Mouse (Mus musculus): ENCODE measurements around the gene Bloc1s3. TPM values are rescaled to one million over a fixed set of nuclear protein-coding genes. Genes with fewer than 3 reads are reported as not detected.
A peak's percentile ranks its signal among the peaks of the same experiment; 100 is the strongest.

Bloc1s3 gene
- polyA plus RNA-seq, 1 experiment from 2014 or later = 3.2 TPM

DNA sequence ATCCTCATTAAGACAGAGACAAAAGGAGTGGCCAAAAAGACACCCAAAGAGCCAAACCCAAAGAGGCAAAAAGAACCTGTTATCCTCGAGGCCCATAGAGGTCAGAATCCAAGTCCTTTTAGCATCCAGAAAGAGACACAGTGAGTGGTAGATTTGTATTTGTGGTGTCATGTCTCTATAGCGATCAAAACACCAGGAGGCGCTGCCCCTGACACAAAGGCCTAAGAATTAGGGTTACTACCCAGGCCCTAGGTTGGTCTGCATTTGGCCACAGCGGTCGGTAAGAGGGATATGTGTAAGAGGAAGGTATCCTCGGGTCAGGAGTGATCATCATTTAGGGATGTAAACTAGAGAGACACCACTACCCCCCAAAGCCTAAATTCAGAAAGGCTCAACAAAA lies 1.8 kb downstream of the Bloc1s3 start:
- H3K4me1 ChIP-seq (replicated peaks; ENCODE audit: control insufficient read depth, insufficient read depth) = peaks cover 5% of the 10 kb centered on the region; the same call in 1 of the 2 replicates
- no peak overlapping the region for H3K4me2 ChIP-seq (replicated peaks; ENCODE audit: low read depth)
- WGBS = 49% methylated on average over 6 of the region's 6 CpGs
- DNase-seq (ENCODE audit: low spot score) (no peak), ATAC-seq (ENCODE audit: low FRiP score, low TSS enrichment) (no peak)
- H3K36me3 ChIP-seq (ENCODE audit: control insufficient read depth, insufficient read depth, low read length) = no peaks in the 10 kb centered on the region
- no peak overlapping the region for H3K4me3 ChIP-seq (ENCODE audit: low read depth, low read length)
- no peaks in the 10 kb centered on the region for H3K27me3 ChIP-seq (ENCODE audit: control insufficient read depth, insufficient read depth, low read length)
- H3K27ac ChIP-seq (replicated peaks) = no peak overlapping the region
- TF ChIP-seq CTCF (IDR thresholded peaks at IDR 0.05; ENCODE audit: low read depth) (peak; percentile 60), EP300 (optimal IDR thresholded peaks at IDR 0.05) (no peak)
- no peaks in the 10 kb centered on the region for H3K9me3 ChIP-seq (ENCODE audit: control insufficient read depth, low read length)
- H3K9ac ChIP-seq (ENCODE audit: low read length) = no peak overlapping the region

DNA sequence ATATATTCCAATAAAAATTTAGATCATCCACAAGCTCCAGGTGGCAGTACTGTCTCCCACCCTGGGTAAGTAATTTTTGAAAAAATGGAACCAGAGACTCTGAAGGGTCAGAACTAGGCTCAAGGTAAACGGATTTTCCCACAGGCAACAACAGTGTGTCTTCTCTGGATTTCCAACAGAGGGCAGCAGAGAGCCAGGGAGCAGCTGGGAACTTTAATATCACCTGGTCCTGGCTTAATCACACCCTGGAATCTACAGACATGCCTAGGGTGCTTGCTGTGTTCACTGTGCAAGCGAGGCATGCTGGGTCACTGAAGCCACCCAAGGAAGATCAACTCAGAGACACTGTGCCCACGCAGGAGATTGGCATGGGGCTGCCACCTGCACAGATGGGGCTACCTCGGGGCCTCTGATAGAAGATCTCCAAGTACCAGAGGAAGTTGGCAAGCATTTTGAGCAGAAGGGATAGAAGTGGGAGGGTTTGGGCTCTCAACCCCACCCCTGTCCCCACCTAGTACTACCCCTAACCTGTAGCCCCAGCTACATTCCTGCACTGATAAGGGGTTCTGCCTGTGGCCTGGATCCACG lies 4.6 kb downstream of the Bloc1s3 start:
- H3K27ac ChIP-seq (replicated peaks) = no peak overlapping the region
- H3K27me3 ChIP-seq (ENCODE audit: control insufficient read depth, insufficient read depth, low read length) = no peaks in the 10 kb centered on the region
- ATAC-seq (ENCODE audit: low FRiP score, low TSS enrichment) = peak; percentile 31
- H3K4me2 ChIP-seq (replicated peaks; ENCODE audit: low read depth) = no peak overlapping the region
- H3K9ac ChIP-seq (ENCODE audit: low read length) = no peak overlapping the region
- H3K4me1 ChIP-seq (replicated peaks; ENCODE audit: control insufficient read depth, insufficient read depth) = peaks cover 5% of the 10 kb centered on the region; the same call in 1 of the 2 replicates
- no peak overlapping the region for H3K4me3 ChIP-seq (ENCODE audit: low read depth, low read length)
- WGBS = 23% methylated on average over 5 of the region's 5 CpGs
- no peaks in the 10 kb centered on the region for H3K9me3 ChIP-seq (ENCODE audit: control insufficient read depth, low read length)
- no peaks in the 10 kb centered on the region for H3K36me3 ChIP-seq (ENCODE audit: control insufficient read depth, insufficient read depth, low read length)
- DNase-seq (ENCODE audit: low spot score) = peak; percentile 68
- no peak for TF ChIP-seq EP300 (optimal IDR thresholded peaks at IDR 0.05)
- TF ChIP-seq CTCF (IDR thresholded peaks at IDR 0.05; ENCODE audit: low read depth) = peak; percentile 92

DNA sequence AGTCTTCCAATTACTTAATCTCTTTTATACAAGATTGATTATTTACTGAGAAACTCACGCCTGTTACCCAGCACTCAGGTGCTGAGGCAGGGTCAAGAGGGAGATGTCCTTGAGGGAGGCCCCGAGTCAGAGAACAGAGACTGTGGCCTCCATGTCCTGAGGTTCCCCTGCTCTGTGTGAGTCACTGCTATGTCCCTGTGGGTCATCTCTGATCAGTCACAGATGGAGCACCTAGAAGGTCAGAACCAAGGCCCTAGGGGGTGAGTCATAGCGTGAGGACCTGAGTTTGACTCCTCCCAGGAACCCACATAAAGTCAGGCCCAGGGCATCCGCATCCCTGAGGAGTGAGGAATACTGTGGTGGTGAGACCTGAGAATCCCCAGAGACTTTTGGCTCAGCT lies 6.5 kb downstream of the Bloc1s3 start:
- 73% methylated on average over 4 of the region's 4 CpGs for WGBS

DNA sequence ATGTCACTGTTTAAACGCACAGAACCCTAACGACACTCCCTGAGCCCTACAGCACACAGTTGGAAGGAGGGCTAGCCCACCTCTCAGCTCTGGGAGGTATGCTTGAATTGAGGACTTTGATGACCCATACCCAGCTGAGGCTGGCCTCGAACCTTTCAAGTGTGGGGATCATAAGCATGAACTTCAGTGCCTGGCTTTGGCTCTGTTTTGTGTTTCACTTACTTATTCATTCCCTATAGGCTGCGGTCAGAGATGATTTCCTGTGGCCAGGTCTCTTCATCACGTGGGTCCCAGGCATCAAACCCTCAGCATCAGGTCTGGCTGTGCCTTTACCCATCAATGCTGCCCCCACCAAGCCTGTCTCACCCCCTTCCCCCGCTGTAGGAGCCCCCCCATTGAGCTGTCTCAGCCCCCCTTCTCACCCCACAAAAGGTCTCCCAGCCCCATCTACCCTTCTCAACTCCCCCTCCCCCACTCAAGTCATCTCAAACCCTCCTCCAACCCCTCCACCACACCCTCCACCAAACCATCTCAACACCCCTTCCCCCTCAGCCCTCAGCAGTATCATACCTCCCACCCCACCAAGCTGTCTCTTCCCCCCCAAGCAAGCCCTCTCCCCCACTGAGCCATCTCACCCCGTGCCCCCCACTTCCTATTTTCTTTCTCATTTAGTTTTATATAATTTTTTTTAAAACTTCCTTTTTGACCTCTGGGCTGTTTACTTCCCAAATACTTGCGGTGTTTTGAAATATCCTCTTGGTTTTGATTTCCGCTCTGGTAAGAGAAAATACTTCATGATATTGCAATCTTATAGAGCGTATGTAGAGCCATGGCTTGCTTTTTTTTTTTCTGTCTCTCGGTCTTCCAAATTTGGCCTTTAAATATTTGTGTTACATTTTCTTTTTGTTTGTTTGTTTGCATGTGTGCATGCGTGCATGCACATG lies 7.5 kb downstream of the Bloc1s3 start:
- TF ChIP-seq EP300 (optimal IDR thresholded peaks at IDR 0.05) = no peak
- no peak for TF ChIP-seq CTCF (IDR thresholded peaks at IDR 0.05; ENCODE audit: low read depth)
- Histone ChIP-seq H3K9ac (ENCODE audit: low read length) (no peak overlapping the region), H3K36me3 (ENCODE audit: control insufficient read depth, insufficient read depth, low read length) (no peaks in the 10 kb centered on the region), H3K4me2 (replicated peaks; ENCODE audit: low read depth) (no peak overlapping the region), H3K9me3 (ENCODE audit: control insufficient read depth, low read length) (no peaks in the 10 kb centered on the region), H3K4me1 (replicated peaks; ENCODE audit: control insufficient read depth, insufficient read depth) (no peaks in the 10 kb centered on the region), H3K4me3 (ENCODE audit: low read depth, low read length) (no peak overlapping the region), H3K27me3 (ENCODE audit: control insufficient read depth, insufficient read depth, low read length) (no peaks in the 10 kb centered on the region), H3K27ac (replicated peaks) (no peak overlapping the region)
- 65% methylated on average over 12 of the region's 12 CpGs for WGBS
- DNase-seq (ENCODE audit: low spot score) (no peak), ATAC-seq (ENCODE audit: low FRiP score, low TSS enrichment) (no peak)

More for the DNA sequence above, 6.5 kb downstream of the Bloc1s3 start:
- Histone ChIP-seq H3K4me3 (ENCODE audit: low read depth, low read length) (no peak overlapping the region), H3K4me2 (replicated peaks; ENCODE audit: low read depth) (no peak overlapping the region), H3K27me3 (ENCODE audit: control insufficient read depth, insufficient read depth, low read length) (no peaks in the 10 kb centered on the region), H3K27ac (replicated peaks) (no peak overlapping the region), H3K4me1 (replicated peaks; ENCODE audit: control insufficient read depth, insufficient read depth) (no peaks in the 10 kb centered on the region), H3K9me3 (ENCODE audit: control insufficient read depth, low read length) (no peaks in the 10 kb centered on the region), H3K36me3 (ENCODE audit: control insufficient read depth, insufficient read depth, low read length) (no peaks in the 10 kb centered on the region), H3K9ac (ENCODE audit: low read length) (no peak overlapping the region)
- TF ChIP-seq EP300 (optimal IDR thresholded peaks at IDR 0.05) (no peak), CTCF (IDR thresholded peaks at IDR 0.05; ENCODE audit: low read depth) (no peak)
- no peak for DNase-seq (ENCODE audit: low spot score)
- peak; percentile 21; the same call in 1 of the 2 replicates for ATAC-seq (ENCODE audit: low FRiP score, low TSS enrichment)

DNA sequence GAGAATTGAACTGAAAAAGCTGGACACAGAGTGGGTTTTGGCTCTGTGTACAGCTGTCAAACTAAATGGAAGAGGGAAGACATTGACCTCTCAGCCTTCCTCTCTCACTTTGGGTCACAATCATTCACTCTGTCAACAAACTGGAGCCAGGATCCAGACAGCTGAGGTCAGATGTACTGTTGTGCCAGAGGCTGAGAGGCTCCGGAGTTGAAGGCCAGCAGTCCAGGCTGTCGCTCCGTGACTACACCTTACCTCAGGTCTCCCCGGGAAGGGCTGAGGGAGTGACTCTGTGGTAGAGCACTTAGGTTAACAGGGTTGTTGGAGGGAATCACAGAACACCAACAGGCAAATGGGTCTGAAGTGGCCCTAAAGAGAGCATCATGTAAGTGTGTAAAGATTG lies 9.8 kb downstream of the Bloc1s3 start:
- Histone ChIP-seq H3K4me1 (replicated peaks; ENCODE audit: control insufficient read depth, insufficient read depth) (no peaks in the 10 kb centered on the region), H3K4me2 (replicated peaks; ENCODE audit: low read depth) (no peak overlapping the region), H3K9me3 (ENCODE audit: control insufficient read depth, low read length) (no peaks in the 10 kb centered on the region), H3K27me3 (ENCODE audit: control insufficient read depth, insufficient read depth, low read length) (no peaks in the 10 kb centered on the region), H3K9ac (ENCODE audit: low read length) (no peak overlapping the region), H3K27ac (replicated peaks) (no peak overlapping the region), H3K36me3 (ENCODE audit: control insufficient read depth, insufficient read depth, low read length) (no peaks in the 10 kb centered on the region), H3K4me3 (ENCODE audit: low read depth, low read length) (no peak overlapping the region)
- 51% methylated on average over 4 of the region's 4 CpGs for WGBS
- ATAC-seq (ENCODE audit: low FRiP score, low TSS enrichment) (no peak), DNase-seq (ENCODE audit: low spot score) (no peak)
- TF ChIP-seq CTCF (IDR thresholded peaks at IDR 0.05; ENCODE audit: low read depth) (no peak), EP300 (optimal IDR thresholded peaks at IDR 0.05) (no peak)

DNA sequence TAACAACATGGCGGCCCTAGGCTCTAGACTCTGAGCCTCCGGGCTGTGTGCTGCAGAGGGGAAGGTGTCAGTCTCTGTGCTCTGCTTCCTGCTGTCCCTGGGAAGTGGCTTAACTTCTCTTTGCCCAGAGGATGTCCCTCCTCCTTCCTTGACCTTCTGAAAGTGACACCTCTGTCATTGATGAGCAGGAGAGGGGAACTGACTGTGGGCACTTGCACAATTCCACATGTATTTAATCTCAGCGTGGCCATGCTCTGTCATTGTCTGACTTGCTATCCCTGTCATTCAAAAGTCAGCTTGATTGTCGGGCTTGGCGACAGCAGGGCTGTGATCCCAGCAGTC lies 12.0 kb downstream of the Bloc1s3 start:
- no peak overlapping the region for H3K4me2 ChIP-seq (replicated peaks; ENCODE audit: low read depth)
- no peaks in the 10 kb centered on the region for H3K4me1 ChIP-seq (replicated peaks; ENCODE audit: control insufficient read depth, insufficient read depth)
- H3K9ac ChIP-seq (ENCODE audit: low read length) = no peak overlapping the region
- H3K27ac ChIP-seq (replicated peaks) = no peak overlapping the region
- WGBS = 68% methylated on average over 5 of the region's 5 CpGs
- H3K27me3 ChIP-seq (ENCODE audit: control insufficient read depth, insufficient read depth, low read length) = 0 out of 2 replicates have a peak, but pooled peaks cover 4% of the 10 kb centered on the region
- no peaks in the 10 kb centered on the region for H3K36me3 ChIP-seq (ENCODE audit: control insufficient read depth, insufficient read depth, low read length)
- H3K4me3 ChIP-seq (ENCODE audit: low read depth, low read length) = no peak overlapping the region
- H3K9me3 ChIP-seq (ENCODE audit: control insufficient read depth, low read length) = no peaks in the 10 kb centered on the region
- no peak for TF ChIP-seq CTCF (IDR thresholded peaks at IDR 0.05; ENCODE audit: low read depth)
- DNase-seq (ENCODE audit: low spot score) (no peak), ATAC-seq (ENCODE audit: low FRiP score, low TSS enrichment) (no peak)

Data from stomach, postnatal 0 days (tissue).